Mouse (Mus musculus) E14TG2a.4 (cell line): ENCODE data around the gene Bpgm.

Experiments
- CTCF ChIP-seq: conservative IDR thresholded peaks from 2 replicates; pipeline ENCODE4 v1.5.1; 2014; ENCODE audit warnings: low read length
- NANOG ChIP-seq: IDR thresholded peaks from 2 replicates; pipeline ENCODE4 v1.6.1; 2014; ENCODE audit warnings: borderline replicate concordance, low read length, mixed read lengths

- TF ChIP-seq CTCF: no peak
- no peak for TF ChIP-seq NANOG
Measured at GRCm38 (mm10) chr6:34471434-34472110, 4.4 kb upstream of the Bpgm start.
